Mouse (Mus musculus): Measurements from ENCODE around the gene Wdr26.

Wdr26 gene

GRCm38 (mm10) chr1:181150827-181151534 is 60.8 kb downstream of the Wdr26 start:
- peak; percentile 94 for DNase-seq

GRCm38 (mm10) chr1:181150431-181150826 is 61.4 kb downstream of the Wdr26 start:
- DNase-seq = no peak

GRCm38 (mm10) chr1:181149373-181150017 is 62.3 kb downstream of the Wdr26 start:
- no peak for DNase-seq

GRCm38 (mm10) chr1:181148540-181148939 is 63.3 kb downstream of the Wdr26 start:
- no peak for DNase-seq

- no peak for DNase-seq
These were observed 65.6 kb downstream of the Wdr26 start for GRCm38 (mm10) chr1:181146187-181146586.

GRCm38 (mm10) chr1:181144966-181145365 is 66.8 kb downstream of the Wdr26 start:
- DNase-seq = no peak

GRCm38 (mm10) chr1:181143950-181144836 is 67.6 kb downstream of the Wdr26 start, which contains the start of the genes Nvl and Cnih4:
TSS of gene Nvl (minus strand) at chr1:181144204.
TSS of gene Cnih4 (plus strand) at chr1:181144693.
- DNase-seq = peak; percentile 93

- no peak for DNase-seq
These were observed 68.2 kb downstream of the Wdr26 start for GRCm38 (mm10) chr1:181143609-181143949.

GRCm38 (mm10) chr1:181138730-181139129 is 73.1 kb downstream of the Wdr26 start:
- DNase-seq = no peak

- no peak for DNase-seq
These were observed 79.9 kb downstream of the Wdr26 start for GRCm38 (mm10) chr1:181131915-181132314.

GRCm38 (mm10) chr1:181126766-181127165 is 85.0 kb downstream of the Wdr26 start:
- no peak for DNase-seq

- no peak for DNase-seq
These were observed 85.9 kb downstream of the Wdr26 start for GRCm38 (mm10) chr1:181125916-181126315.

- no peak for DNase-seq
These were observed 87.7 kb downstream of the Wdr26 start for GRCm38 (mm10) chr1:181124145-181124544.
